Mouse (Mus musculus): ENCODE measurements around the gene Acad11. TPM values are rescaled to one million over a fixed set of nuclear protein-coding genes. Genes with fewer than 3 reads are reported as not detected.
A peak's percentile ranks its signal among the peaks of the same experiment; 100 is the strongest.

The Acad11 gene
- polyA plus RNA-seq, 1 experiment from 2014 or later: 11.2 TPM

GRCm38 (mm10) chr9:104092945-104093344, 29.8 kb downstream of the Acad11 start:
- no peak for DNase-seq (ENCODE audit: low spot score)
- no peak overlapping the region for H3K9ac ChIP-seq (ENCODE audit: low read depth, low read length)
- ATAC-seq (ENCODE audit: low read depth): no peak
- no peaks in the 10 kb centered on the region for H3K9me3 ChIP-seq (ENCODE audit: control insufficient read depth, low read length)
- no peaks in the 10 kb centered on the region for H3K27me3 ChIP-seq (replicated peaks; ENCODE audit: control insufficient read depth, insufficient read depth, low read length)
- H3K4me3 ChIP-seq (ENCODE audit: low read depth, low read length): no peak overlapping the region
- H3K36me3 ChIP-seq (ENCODE audit: control insufficient read depth, insufficient read depth, low read length): no peaks in the 10 kb centered on the region; the same call in 1 of the 2 replicates
- H3K27ac ChIP-seq (replicated peaks; ENCODE audit: low read depth, low read length): no peak overlapping the region
- H3K4me2 ChIP-seq (ENCODE audit: low read depth, low read length): no peak overlapping the region
- 95% methylated on average over 5 of the region's 5 CpGs for WGBS
- peaks cover 5% of the 10 kb centered on the region; the same call in 1 of the 2 replicates for H3K4me1 ChIP-seq (ENCODE audit: control insufficient read depth, insufficient read depth, low read length)

GRCm38 (mm10) chr9:104098256-104098655, 35.1 kb downstream of the Acad11 start:
- Histone ChIP-seq H3K4me2 (ENCODE audit: low read depth, low read length) (no peak overlapping the region), H3K9ac (ENCODE audit: low read depth, low read length) (no peak overlapping the region), H3K4me1 (ENCODE audit: control insufficient read depth, insufficient read depth, low read length) (peaks cover 12% of the 10 kb centered on the region), H3K27me3 (replicated peaks; ENCODE audit: control insufficient read depth, insufficient read depth, low read length) (no peaks in the 10 kb centered on the region), H3K9me3 (ENCODE audit: control insufficient read depth, low read length) (no peaks in the 10 kb centered on the region), H3K36me3 (ENCODE audit: control insufficient read depth, insufficient read depth, low read length) (no peaks in the 10 kb centered on the region), H3K4me3 (ENCODE audit: low read depth, low read length) (no peak overlapping the region), H3K27ac (replicated peaks; ENCODE audit: low read depth, low read length) (no peak overlapping the region)
- ATAC-seq (ENCODE audit: low read depth) (no peak), DNase-seq (ENCODE audit: low spot score) (no peak)
- 62% methylated on average over 5 of the region's 5 CpGs for WGBS

DNA sequence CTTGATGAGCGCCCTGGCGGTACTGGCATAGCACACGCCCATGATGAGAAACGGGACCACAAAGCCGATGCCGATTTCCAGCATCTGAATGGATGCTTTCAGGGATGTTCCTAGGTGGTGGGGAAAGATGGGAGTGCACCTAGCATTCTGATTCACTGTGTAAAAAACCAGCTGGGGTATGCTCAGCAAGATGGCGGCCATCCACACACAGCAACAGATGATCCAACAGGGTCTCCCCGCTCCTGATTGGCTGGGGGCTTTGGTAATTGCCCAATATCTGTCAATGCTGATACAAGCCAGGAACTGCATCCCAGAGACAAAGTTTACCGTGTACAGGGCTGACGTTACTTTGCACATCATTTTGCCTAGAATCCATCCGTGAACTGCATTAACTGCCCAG, 35.9 kb downstream of the Acad11 start:
- no peak for DNase-seq (ENCODE audit: low spot score)
- H3K4me3 ChIP-seq (ENCODE audit: low read depth, low read length): no peak overlapping the region
- H3K9me3 ChIP-seq (ENCODE audit: control insufficient read depth, low read length): no peaks in the 10 kb centered on the region
- H3K4me1 ChIP-seq (ENCODE audit: control insufficient read depth, insufficient read depth, low read length): peaks cover 12% of the 10 kb centered on the region
- no peak overlapping the region for H3K27ac ChIP-seq (replicated peaks; ENCODE audit: low read depth, low read length)
- no peak overlapping the region for H3K9ac ChIP-seq (ENCODE audit: low read depth, low read length)
- ATAC-seq (ENCODE audit: low read depth): no peak
- no peaks in the 10 kb centered on the region for H3K36me3 ChIP-seq (ENCODE audit: control insufficient read depth, insufficient read depth, low read length)
- H3K4me2 ChIP-seq (ENCODE audit: low read depth, low read length): no peak overlapping the region
- 93% methylated on average over 11 of the region's 11 CpGs for WGBS
- no peaks in the 10 kb centered on the region for H3K27me3 ChIP-seq (replicated peaks; ENCODE audit: control insufficient read depth, insufficient read depth, low read length)

GRCm38 (mm10) chr9:104100822-104101221, 37.6 kb downstream of the Acad11 start:
- Histone ChIP-seq H3K9me3 (ENCODE audit: control insufficient read depth, low read length) (no peaks in the 10 kb centered on the region), H3K36me3 (ENCODE audit: control insufficient read depth, insufficient read depth, low read length) (no peaks in the 10 kb centered on the region), H3K9ac (ENCODE audit: low read depth, low read length) (no peak overlapping the region), H3K4me1 (ENCODE audit: control insufficient read depth, insufficient read depth, low read length) (peaks cover 12% of the 10 kb centered on the region), H3K4me2 (ENCODE audit: low read depth, low read length) (no peak overlapping the region), H3K27me3 (replicated peaks; ENCODE audit: control insufficient read depth, insufficient read depth, low read length) (no peaks in the 10 kb centered on the region), H3K4me3 (ENCODE audit: low read depth, low read length) (no peak overlapping the region), H3K27ac (replicated peaks; ENCODE audit: low read depth, low read length) (no peak overlapping the region)
- WGBS: 47% methylated on average over 7 of the region's 7 CpGs
- ATAC-seq (ENCODE audit: low read depth): no peak
- no peak for DNase-seq (ENCODE audit: low spot score)

DNA sequence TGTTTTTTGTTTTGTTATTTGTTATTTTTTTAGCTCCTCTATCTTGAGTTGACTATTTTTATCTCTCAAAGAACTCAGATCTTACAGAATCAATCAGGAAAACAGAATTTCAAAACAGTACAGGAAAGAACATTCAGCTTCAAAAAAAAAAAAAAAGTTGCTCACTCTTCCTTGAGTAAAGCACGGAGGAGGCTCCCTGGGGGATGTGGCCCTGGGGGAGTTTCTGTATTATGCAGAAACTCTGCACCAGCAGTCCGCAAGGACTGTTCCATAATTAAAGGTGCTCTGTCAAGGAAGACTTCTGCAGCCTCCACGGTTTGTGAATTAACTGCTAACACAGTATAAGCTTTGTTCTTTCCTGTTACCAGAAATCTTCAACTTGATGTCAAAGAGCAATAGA, 38.3 kb downstream of the Acad11 start:
- peaks cover 12% of the 10 kb centered on the region for H3K4me1 ChIP-seq (ENCODE audit: control insufficient read depth, insufficient read depth, low read length)
- 25% methylated on average over 3 of the region's 3 CpGs for WGBS
- ATAC-seq (ENCODE audit: low read depth): no peak
- no peak for DNase-seq (ENCODE audit: low spot score)
- no peak overlapping the region for H3K9ac ChIP-seq (ENCODE audit: low read depth, low read length)
- H3K27ac ChIP-seq (replicated peaks; ENCODE audit: low read depth, low read length): peak overlapping the region; percentile 40; the same call in 1 of the 2 replicates
- peak overlapping the region; percentile 11; the same call in 1 of the 2 replicates for H3K4me2 ChIP-seq (ENCODE audit: low read depth, low read length)
- H3K9me3 ChIP-seq (ENCODE audit: control insufficient read depth, low read length): no peaks in the 10 kb centered on the region
- H3K27me3 ChIP-seq (replicated peaks; ENCODE audit: control insufficient read depth, insufficient read depth, low read length): no peaks in the 10 kb centered on the region
- H3K36me3 ChIP-seq (ENCODE audit: control insufficient read depth, insufficient read depth, low read length): no peaks in the 10 kb centered on the region
- no peak overlapping the region for H3K4me3 ChIP-seq (ENCODE audit: low read depth, low read length)

DNA sequence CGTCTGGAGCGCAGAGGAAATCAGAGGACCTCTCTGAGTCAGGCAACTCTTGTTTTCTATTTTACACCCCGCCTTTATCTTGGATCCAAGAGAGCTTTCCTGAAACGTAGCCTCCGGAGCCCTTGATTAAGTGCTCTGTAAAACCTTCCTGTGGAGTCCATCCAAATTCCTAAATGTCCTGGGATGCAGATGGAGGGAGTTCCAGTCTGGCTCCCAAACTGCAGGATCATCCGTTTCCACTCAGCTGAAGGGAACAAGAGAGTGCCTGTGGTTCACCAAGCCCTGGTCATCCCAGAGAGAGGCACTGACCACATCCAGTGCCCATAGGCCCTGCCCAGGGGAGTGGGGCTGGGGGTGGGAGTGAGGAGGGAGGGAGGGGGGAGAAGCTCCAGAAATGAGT, 39.1 kb downstream of the Acad11 start:
- Histone ChIP-seq H3K27me3 (replicated peaks; ENCODE audit: control insufficient read depth, insufficient read depth, low read length) (no peaks in the 10 kb centered on the region), H3K4me1 (ENCODE audit: control insufficient read depth, insufficient read depth, low read length) (peaks cover 12% of the 10 kb centered on the region), H3K27ac (replicated peaks; ENCODE audit: low read depth, low read length) (peak overlapping the region; percentile 40; the same call in 1 of the 2 replicates), H3K36me3 (ENCODE audit: control insufficient read depth, insufficient read depth, low read length) (no peaks in the 10 kb centered on the region), H3K9me3 (ENCODE audit: control insufficient read depth, low read length) (no peaks in the 10 kb centered on the region), H3K9ac (ENCODE audit: low read depth, low read length) (no peak overlapping the region), H3K4me2 (ENCODE audit: low read depth, low read length) (peak overlapping the region; percentile 11; the same call in 1 of the 2 replicates), H3K4me3 (ENCODE audit: low read depth, low read length) (no peak overlapping the region)
- DNase-seq (ENCODE audit: low spot score) (peak; percentile 81), ATAC-seq (ENCODE audit: low read depth) (peak; percentile 59)
- WGBS: 22% methylated on average over 6 of the region's 6 CpGs

DNA sequence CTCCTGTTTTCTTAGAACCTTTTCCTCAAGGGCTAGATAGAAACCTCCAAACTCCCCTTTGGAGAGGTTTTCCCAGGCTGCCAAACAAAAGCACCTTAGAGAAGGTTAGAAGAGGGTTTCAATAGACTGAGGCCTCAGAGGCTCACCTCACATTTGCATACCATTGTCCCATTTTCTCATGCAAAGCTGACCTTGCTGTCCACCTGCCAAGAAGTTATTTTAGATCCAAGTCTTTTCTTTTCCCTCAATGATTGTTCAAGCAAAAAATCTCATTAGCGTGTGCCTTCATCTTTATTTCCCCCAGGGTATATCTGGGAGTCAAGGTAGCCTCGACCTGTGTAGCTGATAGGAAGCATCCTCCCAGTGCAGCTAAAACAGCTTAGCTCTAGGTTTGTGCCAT, 39.7 kb downstream of the Acad11 start:
- ATAC-seq (ENCODE audit: low read depth) (no peak), DNase-seq (ENCODE audit: low spot score) (no peak)
- Histone ChIP-seq H3K4me2 (ENCODE audit: low read depth, low read length) (no peak overlapping the region), H3K9ac (ENCODE audit: low read depth, low read length) (no peak overlapping the region), H3K4me3 (ENCODE audit: low read depth, low read length) (no peak overlapping the region), H3K4me1 (ENCODE audit: control insufficient read depth, insufficient read depth, low read length) (peaks cover 12% of the 10 kb centered on the region), H3K9me3 (ENCODE audit: control insufficient read depth, low read length) (no peaks in the 10 kb centered on the region), H3K27me3 (replicated peaks; ENCODE audit: control insufficient read depth, insufficient read depth, low read length) (no peaks in the 10 kb centered on the region), H3K27ac (replicated peaks; ENCODE audit: low read depth, low read length) (0 out of 2 replicates have a peak overlapping the region, but pooled peaks have one; percentile 40), H3K36me3 (ENCODE audit: control insufficient read depth, insufficient read depth, low read length) (no peaks in the 10 kb centered on the region)
- 38% methylated on average over 2 of the region's 2 CpGs for WGBS

DNA sequence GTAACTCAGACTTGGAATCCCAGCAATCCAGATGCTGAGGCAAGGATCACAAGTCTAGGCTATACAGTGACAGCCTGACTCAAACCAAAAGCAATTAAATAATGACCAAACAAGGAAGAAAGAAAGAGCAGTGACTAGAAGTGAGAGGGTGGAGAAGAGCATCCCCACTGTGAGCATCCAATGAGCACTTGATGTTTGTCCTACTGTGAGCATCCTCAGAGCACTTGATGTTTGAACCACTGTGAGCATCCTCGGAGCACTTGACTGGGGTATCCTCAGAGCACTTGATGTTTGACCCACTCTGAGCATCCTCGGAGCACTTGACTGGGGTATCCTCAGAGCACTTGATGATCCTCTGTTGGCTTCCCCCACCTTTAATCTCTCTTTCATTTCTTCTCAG, 41.8 kb downstream of the Acad11 start:
- Histone ChIP-seq H3K27ac (replicated peaks; ENCODE audit: low read depth, low read length) (no peak overlapping the region), H3K4me1 (ENCODE audit: control insufficient read depth, insufficient read depth, low read length) (peaks cover 19% of the 10 kb centered on the region), H3K36me3 (ENCODE audit: control insufficient read depth, insufficient read depth, low read length) (no peaks in the 10 kb centered on the region), H3K27me3 (replicated peaks; ENCODE audit: control insufficient read depth, insufficient read depth, low read length) (no peaks in the 10 kb centered on the region), H3K4me2 (ENCODE audit: low read depth, low read length) (no peak overlapping the region), H3K4me3 (ENCODE audit: low read depth, low read length) (no peak overlapping the region), H3K9me3 (ENCODE audit: control insufficient read depth, low read length) (no peaks in the 10 kb centered on the region), H3K9ac (ENCODE audit: low read depth, low read length) (no peak overlapping the region)
- ATAC-seq (ENCODE audit: low read depth): no peak
- WGBS: 73% methylated on average over 2 of the region's 2 CpGs
- DNase-seq (ENCODE audit: low spot score): no peak

- ATAC-seq (ENCODE audit: low read depth): no peak
- Histone ChIP-seq H3K9me3 (ENCODE audit: control insufficient read depth, low read length) (peaks cover 7% of the 10 kb centered on the region; the same call in 1 of the 2 replicates), H3K4me2 (ENCODE audit: low read depth, low read length) (no peak overlapping the region), H3K4me3 (ENCODE audit: low read depth, low read length) (no peak overlapping the region), H3K27me3 (replicated peaks; ENCODE audit: control insufficient read depth, insufficient read depth, low read length) (no peaks in the 10 kb centered on the region), H3K9ac (ENCODE audit: low read depth, low read length) (no peak overlapping the region), H3K4me1 (ENCODE audit: control insufficient read depth, insufficient read depth, low read length) (peaks cover 13% of the 10 kb centered on the region), H3K27ac (replicated peaks; ENCODE audit: low read depth, low read length) (no peak overlapping the region), H3K36me3 (ENCODE audit: control insufficient read depth, insufficient read depth, low read length) (no peaks in the 10 kb centered on the region)
- DNase-seq (ENCODE audit: low spot score): no peak
- WGBS: 78% methylated on average over 9 of the region's 9 CpGs
Observed at GRCm38 (mm10) chr9:104106930-104107329, 43.8 kb downstream of the Acad11 start.

Measured in embryonic facial prominence, embryonic 14.5 days (tissue).